Mouse (Mus musculus): ENCODE measurements around the gene Nrxn2. TPM values are rescaled to one million over a fixed set of nuclear protein-coding genes. Genes with fewer than 3 reads are reported as not detected.
A peak's percentile ranks its signal among the peaks of the same experiment; 100 is the strongest.

The Nrxn2 gene
- polyA plus RNA-seq, 1 experiment from 2014 or later = 1.1 TPM

- H3K4me3 ChIP-seq (replicated peaks) = no peak overlapping the region
Observed at GRCm38 (mm10) chr19:6526010-6526409, 107.5 kb downstream of the Nrxn2 start.

GRCm38 (mm10) chr19:6527439-6527838 is 108.9 kb downstream of the Nrxn2 start:
- H3K27me3 ChIP-seq (replicated peaks) = peaks cover 16% of the 10 kb centered on the region
- H3K9me3 ChIP-seq = no peaks in the 10 kb centered on the region
- H3K36me3 ChIP-seq = no peaks in the 10 kb centered on the region
- peaks cover 16% of the 10 kb centered on the region for H3K4me1 ChIP-seq (replicated peaks)
- H3K4me2 ChIP-seq (replicated peaks) = no peak overlapping the region
- no peak overlapping the region for H3K4me3 ChIP-seq (replicated peaks)
- no peak overlapping the region for H3K9ac ChIP-seq
- no peak for ATAC-seq
- H3K27ac ChIP-seq = no peak overlapping the region
- WGBS = 90% methylated on average over 3 of the region's 3 CpGs

More at GRCm38 (mm10) chr19:6526010-6526409, 107.5 kb downstream of the Nrxn2 start:
- no peak overlapping the region for H3K9ac ChIP-seq
- H3K4me2 ChIP-seq (replicated peaks) = no peak overlapping the region
- H3K27ac ChIP-seq = no peak overlapping the region
- no peak for ATAC-seq
- H3K9me3 ChIP-seq = no peaks in the 10 kb centered on the region
- WGBS = 84% methylated on average over 9 of the region's 9 CpGs
- H3K27me3 ChIP-seq (replicated peaks) = peaks cover 6% of the 10 kb centered on the region
- H3K4me1 ChIP-seq (replicated peaks) = peaks cover 2% of the 10 kb centered on the region; the same call in 1 of the 2 replicates
- H3K36me3 ChIP-seq = no peaks in the 10 kb centered on the region

GRCm38 (mm10) chr19:6527839-6528531 is 109.5 kb downstream of the Nrxn2 start:
- WGBS = 78% methylated on average over 17 of the region's 17 CpGs
- Histone ChIP-seq H3K36me3 (no peaks in the 10 kb centered on the region), H3K9ac (no peak overlapping the region), H3K4me1 (replicated peaks) (peaks cover 16% of the 10 kb centered on the region), H3K4me3 (replicated peaks) (no peak overlapping the region), H3K27me3 (replicated peaks) (peaks cover 20% of the 10 kb centered on the region), H3K9me3 (no peaks in the 10 kb centered on the region), H3K4me2 (replicated peaks) (no peak overlapping the region), H3K27ac (no peak overlapping the region)
- no peak for ATAC-seq

- peaks cover 16% of the 10 kb centered on the region for H3K4me1 ChIP-seq (replicated peaks)
- 64% methylated on average over 14 of the region's 14 CpGs for WGBS
- H3K9ac ChIP-seq = no peak overlapping the region
- H3K9me3 ChIP-seq = no peaks in the 10 kb centered on the region
- no peak overlapping the region for H3K4me3 ChIP-seq (replicated peaks)
- peaks cover 29% of the 10 kb centered on the region for H3K27me3 ChIP-seq (replicated peaks)
- H3K36me3 ChIP-seq = no peaks in the 10 kb centered on the region
- no peak overlapping the region for H3K4me2 ChIP-seq (replicated peaks)
- H3K27ac ChIP-seq = no peak overlapping the region
- peak; percentile 69 for ATAC-seq
Observed at GRCm38 (mm10) chr19:6529265-6529985, 110.9 kb downstream of the Nrxn2 start.

GRCm38 (mm10) chr19:6530359-6530758 is 111.8 kb downstream of the Nrxn2 start:
- WGBS = 31% methylated on average over 13 of the region's 13 CpGs
- no peak overlapping the region for H3K4me2 ChIP-seq (replicated peaks)
- H3K9ac ChIP-seq = no peak overlapping the region
- no peaks in the 10 kb centered on the region for H3K36me3 ChIP-seq
- no peaks in the 10 kb centered on the region for H3K9me3 ChIP-seq
- ATAC-seq = no peak
- no peak overlapping the region for H3K4me3 ChIP-seq (replicated peaks)
- no peak overlapping the region for H3K27ac ChIP-seq
- peaks cover 32% of the 10 kb centered on the region for H3K27me3 ChIP-seq (replicated peaks)
- H3K4me1 ChIP-seq (replicated peaks) = peaks cover 16% of the 10 kb centered on the region

- H3K4me3 ChIP-seq (replicated peaks) = peak overlapping the region; percentile 40
- ATAC-seq = no peak
- H3K4me2 ChIP-seq (replicated peaks) = peak overlapping the region; percentile 89
- H3K27me3 ChIP-seq (replicated peaks) = peaks cover 34% of the 10 kb centered on the region
- peaks cover 16% of the 10 kb centered on the region for H3K4me1 ChIP-seq (replicated peaks)
- H3K9me3 ChIP-seq = no peaks in the 10 kb centered on the region
- WGBS = 1% methylated on average over 56 of the region's 56 CpGs
- H3K27ac ChIP-seq = no peak overlapping the region
- H3K9ac ChIP-seq = peak overlapping the region; percentile 36
- H3K36me3 ChIP-seq = no peaks in the 10 kb centered on the region
Observed at GRCm38 (mm10) chr19:6531011-6531631, 112.6 kb downstream of the Nrxn2 start.

GRCm38 (mm10) chr19:6531832-6532471 is 113.4 kb downstream of the Nrxn2 start:
- H3K4me3 ChIP-seq (replicated peaks) = peak overlapping the region; percentile 40
- H3K36me3 ChIP-seq = no peaks in the 10 kb centered on the region
- 1% methylated on average over 36 of the region's 36 CpGs for WGBS
- peaks cover 34% of the 10 kb centered on the region for H3K27me3 ChIP-seq (replicated peaks)
- H3K27ac ChIP-seq = no peak overlapping the region
- peak overlapping the region; percentile 36 for H3K9ac ChIP-seq
- peak overlapping the region; percentile 89 for H3K4me2 ChIP-seq (replicated peaks)
- H3K4me1 ChIP-seq (replicated peaks) = peaks cover 16% of the 10 kb centered on the region
- no peaks in the 10 kb centered on the region for H3K9me3 ChIP-seq
- ATAC-seq = 0 out of 2 replicates have a peak, but pooled peaks have one; percentile 39

GRCm38 (mm10) chr19:6532656-6533055 is 114.1 kb downstream of the Nrxn2 start:
- 12% methylated on average over 12 of the region's 13 CpGs for WGBS
- Histone ChIP-seq H3K27ac (no peak overlapping the region), H3K4me2 (replicated peaks) (peak overlapping the region; percentile 89), H3K4me1 (replicated peaks) (peaks cover 16% of the 10 kb centered on the region), H3K36me3 (no peaks in the 10 kb centered on the region), H3K27me3 (replicated peaks) (peaks cover 34% of the 10 kb centered on the region), H3K9ac (no peak overlapping the region), H3K9me3 (no peaks in the 10 kb centered on the region), H3K4me3 (replicated peaks) (peak overlapping the region; percentile 40; the same call in 1 of the 2 replicates)
- no peak for ATAC-seq

- Histone ChIP-seq H3K4me2 (replicated peaks) (no peak overlapping the region), H3K27ac (no peak overlapping the region), H3K27me3 (replicated peaks) (peaks cover 32% of the 10 kb centered on the region), H3K4me3 (replicated peaks) (no peak overlapping the region), H3K4me1 (replicated peaks) (peaks cover 16% of the 10 kb centered on the region), H3K9ac (no peak overlapping the region), H3K9me3 (no peaks in the 10 kb centered on the region), H3K36me3 (no peaks in the 10 kb centered on the region)
- WGBS = 76% methylated on average over 11 of the region's 11 CpGs
- no peak for ATAC-seq
Observed at GRCm38 (mm10) chr19:6533290-6534117, 115.0 kb downstream of the Nrxn2 start.

- H3K27ac ChIP-seq = no peak overlapping the region
- H3K36me3 ChIP-seq = no peaks in the 10 kb centered on the region
- WGBS = 62% methylated on average over 5 of the region's 5 CpGs
- peaks cover 32% of the 10 kb centered on the region for H3K27me3 ChIP-seq (replicated peaks)
- H3K4me2 ChIP-seq (replicated peaks) = no peak overlapping the region
- no peaks in the 10 kb centered on the region for H3K9me3 ChIP-seq
- no peak overlapping the region for H3K9ac ChIP-seq
- peaks cover 16% of the 10 kb centered on the region for H3K4me1 ChIP-seq (replicated peaks)
- no peak overlapping the region for H3K4me3 ChIP-seq (replicated peaks)
- no peak for ATAC-seq
Observed at GRCm38 (mm10) chr19:6534118-6534415, 115.5 kb downstream of the Nrxn2 start.

- WGBS = 62% methylated on average over 3 of the region's 3 CpGs
- Histone ChIP-seq H3K4me2 (replicated peaks) (no peak overlapping the region), H3K27ac (no peak overlapping the region), H3K36me3 (no peaks in the 10 kb centered on the region), H3K9ac (no peak overlapping the region), H3K27me3 (replicated peaks) (peaks cover 28% of the 10 kb centered on the region), H3K4me1 (replicated peaks) (peaks cover 12% of the 10 kb centered on the region), H3K9me3 (no peaks in the 10 kb centered on the region), H3K4me3 (replicated peaks) (no peak overlapping the region)
- ATAC-seq = no peak
Observed at GRCm38 (mm10) chr19:6536201-6536600, 117.7 kb downstream of the Nrxn2 start.

Data from intestine, embryonic 15.5 days (tissue).